Mouse (Mus musculus): ENCODE data around the gene Cyp4f15. TPM values are rescaled to one million over a fixed set of nuclear protein-coding genes. Genes with fewer than 3 reads are reported as not detected.

Cyp4f15 gene
- polyA plus RNA-seq (2012) = not detected in 2 replicates

GRCm38 (mm10) chr17:32685048-32685750 is at the start of gene Cyp4f15:
TSS of gene Cyp4f15 (plus strand) at chr17:32685627.

GRCm38 (mm10) chr17:32658712-32659111 is 26.7 kb upstream of the Cyp4f15 start, which contains the start of gene Cyp4f40:
TSS of gene Cyp4f40 (plus strand) at chr17:32658900.

Other genes with a start within 250 kb of the Cyp4f15 start
- 0.24 and 0.26 TPM in 2 replicates for gene Cyp4f39, start 232.9 kb upstream of the Cyp4f15 start, polyA plus RNA-seq (2012)
- 0.80 and 0.89 TPM in 2 replicates for gene Cyp4f17, start 179.6 kb upstream of the Cyp4f15 start, polyA plus RNA-seq (2012)
- gene Cyp4f16, start 149.1 kb upstream of the Cyp4f15 start, polyA plus RNA-seq (2012) = 3.6 and 4.7 TPM in 2 replicates
- gene Cyp4f37, start 64.3 kb upstream of the Cyp4f15 start, polyA plus RNA-seq (2012) = not detected in 2 replicates
- not detected in 2 replicates for gene Cyp4f40, start 26.7 kb upstream of the Cyp4f15 start, polyA plus RNA-seq (2012)
- 0.65 and 1.6 TPM in 2 replicates for gene Zfp871, start 102.7 kb downstream of the Cyp4f15 start, polyA plus RNA-seq (2012)
- not detected in 2 replicates for gene Zfp811, start 124.3 kb downstream of the Cyp4f15 start, polyA plus RNA-seq (2012)
- 0.16 and 0.35 TPM in 2 replicates for gene Zfp799, start 144.6 kb downstream of the Cyp4f15 start, polyA plus RNA-seq (2012)
- gene Zfp870, start 206.0 kb downstream of the Cyp4f15 start, polyA plus RNA-seq (2012) = 0.14 and 0.45 TPM in 2 replicates
- not detected in 2 replicates for gene Cyp4f14, start 231.7 kb downstream of the Cyp4f15 start, polyA plus RNA-seq (2012)

All from megakaryocyte-erythroid progenitor cell, adult 5 weeks (primary cell).